Mouse (Mus musculus) forebrain, embryonic 12.5 days (tissue): ENCODE data around the gene Tctex1d2. TPM values are rescaled to one million over a fixed set of nuclear protein-coding genes. Genes with fewer than 3 reads are reported as not detected.

Source experiments
- ATAC-seq: fragments of 200-750 bp; cut with Nextera tagmentation; 2 replicates; pipeline ENCODE4 v1.8.0; 2017; ENCODE audit warnings: moderate TSS enrichment; ENCODE audit not compliant: low FRiP score
- H3K27ac ChIP-seq: fragments of 300-500 bp; sonication (generic); 2 replicates; pipeline ENCODE4 v1.5.1; 2016; ENCODE audit warnings: mild to moderate bottlenecking
- H3K27me3 ChIP-seq: fragments of 300-500 bp; sonication (generic); 2 replicates; pipeline ENCODE4 v1.6.1; 2016; ENCODE audit warnings: mild to moderate bottlenecking
- H3K36me3 ChIP-seq: fragments of 300-500 bp; sonication (generic); replicated peaks from 2 replicates; pipeline ENCODE4 v1.6.1; 2016; ENCODE audit warnings: mild to moderate bottlenecking
- H3K4me1 ChIP-seq: fragments of 300-500 bp; sonication (generic); 2 replicates; pipeline ENCODE4 v1.6.1; 2016
- H3K4me2 ChIP-seq: fragments of 300-500 bp; sonication (generic); 2 replicates; pipeline ENCODE4 v1.6.1; 2016; ENCODE audit warnings: mild to moderate bottlenecking, moderate library complexity
- H3K4me3 ChIP-seq: fragments of 300-500 bp; sonication (generic); replicated peaks from 2 replicates; pipeline ENCODE4 v1.5.1; 2016; ENCODE audit warnings: mild to moderate bottlenecking
- H3K9ac ChIP-seq: fragments of 300-500 bp; sonication (generic); 2 replicates; pipeline ENCODE4 v1.6.1; 2016; ENCODE audit warnings: mild to moderate bottlenecking
- H3K9me3 ChIP-seq: fragments of 300-500 bp; sonication (generic); 2 replicates; pipeline ENCODE4 v1.6.1; 2016
- WGBS: fragments of 180-500 bp; shearing (Covaris S2); methylation state at CpG from one replicate; pipeline ENCODE4 v1.1.7; 2016; 5-methylcytosine and 5-hydroxymethylcytosine counted together
- polyA plus RNA-seq: library from polyadenylated mRNA; unstranded; fragments of >200 nt; fragmentation: Nextera tagmentation; extraction: Ambion mirVana; gene quantifications from 2 replicates; pipeline ENCODE4 v1.2.1, GENCODE M21; 2016

Tctex1d2 gene
- polyA plus RNA-seq, 1 experiment from 2014 or later, result 34.6 TPM

DNA sequence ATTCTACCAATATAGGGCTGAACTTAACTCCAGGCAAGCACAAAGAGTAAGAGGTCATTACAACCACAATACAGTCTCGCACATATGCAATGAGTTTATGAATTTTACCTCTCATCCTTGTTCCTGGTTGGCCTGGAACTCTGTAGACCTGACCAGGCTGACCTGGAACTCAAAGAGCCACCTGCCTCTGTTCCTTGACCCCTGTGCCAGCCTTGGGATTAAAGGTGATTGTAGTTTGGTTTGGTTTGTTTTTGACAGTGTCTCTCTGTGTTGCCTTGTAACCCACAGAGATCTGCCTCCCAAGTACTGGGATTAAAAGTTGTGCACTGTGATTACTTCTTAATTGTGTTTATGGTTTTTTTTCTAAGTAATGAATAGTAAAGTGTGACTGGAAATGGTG lies 37.3 kb downstream of the Tctex1d2 start:
- WGBS, result 93% methylated on average over 1 of the region's 1 CpGs
- no peak for ATAC-seq

DNA sequence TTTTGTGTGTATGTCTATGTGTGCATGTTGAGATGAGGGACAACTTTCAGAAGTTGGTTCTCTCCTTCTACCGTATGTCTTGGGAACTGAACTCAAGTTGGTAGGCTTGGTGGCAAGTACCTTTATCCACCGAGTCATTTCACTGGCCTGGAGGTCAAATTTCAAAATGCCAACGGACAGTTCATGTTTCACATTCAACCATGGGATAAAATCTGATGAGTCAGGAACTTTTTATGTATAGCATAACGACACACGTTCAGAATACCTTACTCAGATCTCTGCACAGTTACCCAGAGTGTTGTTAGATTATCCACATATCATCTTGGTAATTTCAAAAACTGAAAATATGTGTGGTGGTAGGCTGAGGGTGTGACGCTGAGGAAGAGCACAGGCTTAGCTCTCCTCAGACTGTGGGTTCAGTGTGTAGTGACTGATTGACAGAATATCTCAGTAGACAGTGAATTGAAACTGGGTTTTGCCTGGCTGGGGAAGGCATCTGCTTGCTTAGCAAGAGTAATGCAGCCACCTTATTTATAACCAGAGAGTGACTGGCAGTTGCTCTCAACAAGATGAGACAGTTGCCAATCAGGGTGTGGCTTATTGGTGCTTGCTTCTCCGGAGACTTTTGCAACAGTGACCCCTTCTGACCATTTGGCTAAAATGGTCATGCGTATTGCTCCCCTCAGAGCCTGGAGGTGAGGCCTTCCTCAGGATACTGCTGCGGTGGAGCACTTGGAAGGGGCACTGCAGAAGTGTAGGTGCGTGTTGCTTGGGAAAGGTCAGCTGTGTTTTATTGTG lies 38.3 kb downstream of the Tctex1d2 start:
- no peaks in the 10 kb centered on the region for H3K4me1 ChIP-seq
- H3K4me2 ChIP-seq, result no peak overlapping the region
- no peaks in the 10 kb centered on the region for H3K9me3 ChIP-seq
- H3K4me3 ChIP-seq, result no peak overlapping the region
- H3K27me3 ChIP-seq, result no peaks in the 10 kb centered on the region
- H3K36me3 ChIP-seq, result peaks cover 18% of the 10 kb centered on the region
- 70% methylated on average over 10 of the region's 10 CpGs for WGBS
- ATAC-seq, result no peak
- no peak overlapping the region for H3K9ac ChIP-seq
- no peak overlapping the region for H3K27ac ChIP-seq

More for the DNA sequence above, 37.3 kb downstream of the Tctex1d2 start:
- no peak overlapping the region for H3K4me2 ChIP-seq
- no peaks in the 10 kb centered on the region for H3K4me1 ChIP-seq
- no peak overlapping the region for H3K27ac ChIP-seq
- H3K9ac ChIP-seq, result no peak overlapping the region
- no peaks in the 10 kb centered on the region for H3K9me3 ChIP-seq
- no peak overlapping the region for H3K4me3 ChIP-seq
- H3K36me3 ChIP-seq, result peaks cover 26% of the 10 kb centered on the region
- H3K27me3 ChIP-seq, result no peaks in the 10 kb centered on the region

DNA sequence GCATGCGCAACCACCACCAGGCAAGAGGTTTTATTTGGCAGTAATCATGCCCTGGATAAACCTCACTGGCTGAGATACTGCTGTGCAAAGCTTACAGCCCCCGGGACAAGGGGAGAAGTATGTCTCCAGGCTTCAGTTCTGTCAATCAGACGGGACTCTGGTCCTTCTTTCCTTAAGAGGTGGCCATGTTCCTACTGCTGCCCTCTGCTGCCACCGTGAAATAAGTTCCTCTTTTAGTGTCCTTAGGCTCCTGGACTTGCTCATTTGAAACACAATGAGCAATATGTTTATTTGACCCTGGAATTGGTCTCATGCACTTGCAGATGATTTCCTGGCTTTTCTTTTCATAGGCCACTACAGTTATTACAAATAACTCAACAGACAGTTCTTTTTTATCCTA lies 41.0 kb downstream of the Tctex1d2 start:
- WGBS, result 64% methylated on average over 4 of the region's 4 CpGs
- H3K4me3 ChIP-seq, result no peak overlapping the region
- no peak for ATAC-seq
- H3K4me2 ChIP-seq, result no peak overlapping the region
- H3K9me3 ChIP-seq, result no peaks in the 10 kb centered on the region
- peaks cover 21% of the 10 kb centered on the region for H3K36me3 ChIP-seq
- H3K4me1 ChIP-seq, result no peaks in the 10 kb centered on the region
- no peak overlapping the region for H3K9ac ChIP-seq
- no peaks in the 10 kb centered on the region for H3K27me3 ChIP-seq
- H3K27ac ChIP-seq, result no peak overlapping the region

DNA sequence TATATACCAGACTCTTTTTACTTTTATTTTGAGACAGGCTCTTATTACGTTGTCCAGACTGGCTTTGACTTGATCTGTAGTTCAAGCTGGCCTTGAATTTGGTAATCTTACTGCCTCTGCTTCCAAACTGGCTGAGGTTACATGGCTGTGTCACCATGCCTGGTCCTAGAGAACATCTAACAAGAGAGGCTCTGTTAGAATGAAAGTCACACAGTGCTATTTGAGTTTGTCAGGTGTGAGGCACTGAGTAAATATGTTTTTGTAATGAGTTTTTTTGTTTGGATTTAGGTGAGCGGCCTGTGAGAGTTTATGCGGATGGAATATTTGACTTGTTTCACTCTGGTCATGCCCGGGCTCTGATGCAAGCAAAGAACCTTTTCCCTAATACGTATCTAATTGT lies 42.2 kb downstream of the Tctex1d2 start:
- Histone ChIP-seq H3K4me2 (no peak overlapping the region), H3K27me3 (no peaks in the 10 kb centered on the region), H3K27ac (no peak overlapping the region), H3K9me3 (no peaks in the 10 kb centered on the region), H3K9ac (no peak overlapping the region), H3K4me1 (no peaks in the 10 kb centered on the region), H3K4me3 (no peak overlapping the region), H3K36me3 (peaks cover 18% of the 10 kb centered on the region)
- no peak for ATAC-seq
- 93% methylated on average over 5 of the region's 5 CpGs for WGBS

DNA sequence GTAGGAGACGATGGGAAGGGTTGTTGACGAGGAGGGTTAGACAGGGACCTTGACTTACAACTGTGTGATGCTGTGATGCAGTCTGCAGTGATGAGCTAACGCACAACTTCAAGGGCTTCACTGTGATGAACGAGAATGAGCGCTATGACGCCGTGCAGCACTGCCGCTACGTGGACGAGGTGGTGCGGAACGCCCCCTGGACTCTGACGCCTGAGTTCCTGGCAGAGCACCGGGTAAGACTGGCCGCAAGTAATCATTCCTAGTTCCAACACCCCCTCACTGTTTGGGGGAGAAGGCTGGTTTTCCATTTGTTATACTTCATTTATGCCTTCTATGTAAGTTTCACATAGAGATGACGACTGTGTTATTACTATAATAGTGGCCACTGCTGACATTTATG lies 43.4 kb downstream of the Tctex1d2 start:
- Histone ChIP-seq H3K4me2 (no peak overlapping the region), H3K4me1 (no peaks in the 10 kb centered on the region), H3K27me3 (no peaks in the 10 kb centered on the region), H3K36me3 (peaks cover 26% of the 10 kb centered on the region), H3K27ac (no peak overlapping the region), H3K9me3 (no peaks in the 10 kb centered on the region), H3K4me3 (no peak overlapping the region), H3K9ac (no peak overlapping the region)
- 95% methylated on average over 16 of the region's 16 CpGs for WGBS
- no peak for ATAC-seq

DNA sequence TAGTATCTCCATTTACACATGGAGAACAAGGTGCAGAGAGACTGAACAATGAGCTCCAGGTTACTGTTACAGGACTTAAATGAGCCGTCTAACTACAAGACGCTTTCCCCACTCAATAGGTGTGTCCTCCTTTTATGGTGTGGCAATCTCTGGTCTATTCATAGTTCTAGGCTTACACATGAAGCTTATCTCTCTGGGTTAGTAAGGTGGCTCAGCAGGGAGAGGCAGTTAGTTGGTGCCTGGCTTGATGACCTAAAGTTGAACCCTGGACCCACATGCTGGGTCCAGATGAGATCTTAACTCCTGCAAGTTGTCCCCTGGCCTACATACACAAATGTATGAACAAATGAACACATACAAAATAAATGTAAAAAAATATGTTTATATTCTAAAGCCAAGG lies 43.9 kb downstream of the Tctex1d2 start:
- no peaks in the 10 kb centered on the region for H3K9me3 ChIP-seq
- WGBS, result 89% methylated on average over 2 of the region's 2 CpGs
- ATAC-seq, result no peak
- H3K4me3 ChIP-seq, result no peak overlapping the region
- no peaks in the 10 kb centered on the region for H3K27me3 ChIP-seq
- H3K4me1 ChIP-seq, result no peaks in the 10 kb centered on the region
- no peak overlapping the region for H3K9ac ChIP-seq
- no peak overlapping the region for H3K4me2 ChIP-seq
- no peak overlapping the region for H3K27ac ChIP-seq
- H3K36me3 ChIP-seq, result peaks cover 26% of the 10 kb centered on the region

DNA sequence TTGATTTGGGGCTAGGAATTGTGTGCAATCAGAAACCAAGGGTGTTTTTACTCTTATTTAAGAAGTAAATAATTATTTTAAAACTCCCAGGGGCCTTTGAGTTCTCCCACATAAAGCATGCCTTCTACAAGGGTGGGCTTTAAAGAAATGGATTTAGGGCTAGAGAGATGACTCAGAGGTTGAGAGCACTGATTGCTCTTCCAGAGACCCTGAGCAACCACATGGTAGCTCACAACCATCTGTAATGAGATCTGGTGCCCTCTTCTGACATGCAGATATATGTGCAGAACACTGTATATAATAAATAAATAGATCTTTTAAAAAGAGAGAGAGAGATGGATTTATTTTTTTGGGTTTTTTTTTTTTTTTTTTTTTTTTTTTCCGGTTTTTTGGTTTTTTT lies 45.4 kb downstream of the Tctex1d2 start:
- ATAC-seq, result no peak
- H3K36me3 ChIP-seq, result peaks cover 28% of the 10 kb centered on the region

DNA sequence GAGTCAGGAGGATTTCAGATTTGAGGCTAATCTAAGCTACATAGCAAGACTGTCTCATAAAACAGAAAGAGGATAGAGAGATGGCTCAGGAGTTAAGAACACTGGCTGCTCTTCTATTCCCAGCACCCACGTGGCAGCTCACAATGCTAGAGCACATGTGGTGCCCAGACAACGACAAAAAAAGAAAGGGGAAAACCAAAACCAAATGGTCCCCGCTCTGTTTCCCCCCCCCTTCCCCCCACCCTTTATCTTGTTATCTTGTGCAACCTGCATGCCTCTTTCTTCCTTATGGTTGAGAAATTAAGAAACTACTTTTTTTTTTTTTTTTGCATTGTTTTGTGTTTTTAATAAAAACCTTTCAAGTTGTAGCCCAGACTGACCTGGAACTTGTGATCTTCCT lies 49.0 kb downstream of the Tctex1d2 start:
- ATAC-seq, result no peak
- H3K9me3 ChIP-seq, result no peaks in the 10 kb centered on the region
- H3K36me3 ChIP-seq, result peaks cover 54% of the 10 kb centered on the region
- H3K27ac ChIP-seq, result no peak overlapping the region
- no peaks in the 10 kb centered on the region for H3K27me3 ChIP-seq
- H3K9ac ChIP-seq, result no peak overlapping the region
- no peak overlapping the region for H3K4me3 ChIP-seq
- 83% methylated on average over 3 of the region's 3 CpGs for WGBS
- H3K4me1 ChIP-seq, result no peaks in the 10 kb centered on the region
- no peak overlapping the region for H3K4me2 ChIP-seq

More for the DNA sequence above, 45.4 kb downstream of the Tctex1d2 start:
- 0% methylated on average over 1 of the region's 1 CpGs for WGBS
- no peak overlapping the region for H3K9ac ChIP-seq
- H3K27me3 ChIP-seq, result no peaks in the 10 kb centered on the region
- no peak overlapping the region for H3K4me3 ChIP-seq
- H3K4me2 ChIP-seq, result no peak overlapping the region
- no peaks in the 10 kb centered on the region for H3K9me3 ChIP-seq
- no peak overlapping the region for H3K27ac ChIP-seq
- H3K4me1 ChIP-seq, result no peaks in the 10 kb centered on the region

DNA sequence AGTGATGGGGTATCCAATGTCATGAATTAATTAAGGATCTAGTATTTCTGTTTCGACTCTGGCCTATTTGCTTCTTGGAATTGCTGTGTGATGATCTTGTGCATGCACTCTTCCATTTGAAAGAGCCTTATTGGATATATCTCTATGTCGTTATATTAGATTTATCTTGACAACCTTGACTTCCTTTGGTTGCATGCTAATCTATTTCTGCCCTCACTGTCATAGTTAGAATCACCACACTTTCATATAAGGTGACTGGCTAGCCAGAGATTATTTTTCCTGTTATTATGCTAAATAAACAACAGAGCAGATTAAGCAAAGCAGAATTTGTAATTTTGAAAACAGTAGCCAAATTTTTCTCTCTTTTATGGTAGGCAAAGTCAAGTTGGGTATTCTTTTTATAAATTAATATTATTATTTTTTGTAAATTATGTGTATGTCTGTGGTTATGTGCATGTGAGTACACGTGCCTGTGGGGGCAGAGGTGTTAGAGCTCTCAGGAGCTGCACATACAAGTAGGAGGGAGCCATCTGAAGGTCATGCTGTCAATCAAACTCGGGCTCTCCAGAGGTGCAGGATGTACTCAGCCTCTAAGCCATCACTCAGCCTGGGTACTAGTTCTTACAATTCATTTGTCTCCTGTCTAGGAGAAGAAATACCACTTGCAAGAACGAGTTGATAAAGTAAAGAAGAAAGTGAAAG lies 50.1 kb downstream of the Tctex1d2 start:
- Histone ChIP-seq H3K27ac (no peak overlapping the region), H3K9ac (no peak overlapping the region), H3K4me2 (no peak overlapping the region), H3K27me3 (no peaks in the 10 kb centered on the region), H3K9me3 (no peaks in the 10 kb centered on the region), H3K4me3 (no peak overlapping the region), H3K36me3 (peaks cover 50% of the 10 kb centered on the region), H3K4me1 (no peaks in the 10 kb centered on the region)
- 83% methylated on average over 5 of the region's 5 CpGs for WGBS
- ATAC-seq, result no peak

DNA sequence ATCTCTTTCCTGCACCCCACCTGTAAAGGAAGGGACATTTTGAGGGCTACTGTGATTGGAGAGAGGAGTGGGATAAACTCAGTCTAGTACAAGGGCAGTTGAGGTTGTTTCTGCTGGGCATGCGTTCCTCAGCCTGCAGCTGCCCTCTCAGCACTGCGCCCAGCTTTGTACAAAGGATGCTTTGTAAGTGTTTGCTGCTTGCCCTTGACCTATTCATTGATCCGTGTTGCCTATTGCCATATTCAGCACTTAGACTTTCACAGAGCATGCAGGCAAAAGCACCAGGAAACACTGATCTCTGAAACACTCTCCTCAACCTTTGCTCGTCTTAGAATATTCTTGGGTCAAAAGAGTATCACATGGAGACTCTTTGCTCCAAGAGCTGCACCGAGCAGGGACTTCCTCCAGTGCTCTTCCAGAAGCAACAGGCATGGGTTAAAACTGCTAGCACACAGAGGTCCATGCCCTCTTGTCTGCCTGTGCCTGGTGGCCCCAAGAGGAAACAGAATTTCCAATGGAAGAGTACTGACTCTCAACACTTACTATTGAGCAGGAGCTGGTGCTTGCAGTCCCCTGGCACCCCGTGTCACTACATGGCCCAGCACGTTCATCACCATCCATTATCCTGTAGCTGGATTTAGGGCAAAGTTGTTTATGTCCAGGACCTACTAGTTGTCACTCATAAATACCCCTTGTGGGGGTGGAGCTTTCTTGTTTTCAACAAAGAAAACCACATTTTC lies 52.9 kb downstream of the Tctex1d2 start:
- no peaks in the 10 kb centered on the region for H3K27me3 ChIP-seq
- no peaks in the 10 kb centered on the region for H3K4me1 ChIP-seq
- no peak overlapping the region for H3K4me2 ChIP-seq
- peaks cover 38% of the 10 kb centered on the region for H3K36me3 ChIP-seq
- H3K27ac ChIP-seq, result no peak overlapping the region
- no peak overlapping the region for H3K9ac ChIP-seq
- 69% methylated on average over 7 of the region's 7 CpGs for WGBS
- no peak overlapping the region for H3K4me3 ChIP-seq
- H3K9me3 ChIP-seq, result no peaks in the 10 kb centered on the region
- ATAC-seq, result no peak

DNA sequence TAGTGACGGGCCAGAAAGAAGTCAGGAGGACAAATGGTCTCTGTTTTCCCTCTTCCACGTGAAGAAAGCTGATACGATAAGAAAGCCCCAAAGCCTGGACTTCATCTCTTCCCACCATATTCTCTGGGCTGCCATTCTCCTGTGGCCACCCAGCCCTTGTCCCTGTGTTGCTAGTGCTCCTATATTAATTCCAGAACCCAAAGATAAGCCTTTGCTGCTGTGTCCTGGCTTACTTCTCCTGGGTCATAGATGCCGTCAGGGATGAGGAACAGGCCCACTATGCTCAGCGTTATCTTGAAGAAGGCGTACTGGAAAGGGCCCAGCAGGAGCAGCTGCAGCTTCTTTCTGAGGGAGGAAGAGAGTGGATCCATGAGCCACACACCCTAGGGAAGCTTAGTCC lies 57.8 kb downstream of the Tctex1d2 start:
- H3K4me2 ChIP-seq, result no peak overlapping the region
- no peaks in the 10 kb centered on the region for H3K27me3 ChIP-seq
- H3K4me3 ChIP-seq, result no peak overlapping the region
- 93% methylated on average over 6 of the region's 6 CpGs for WGBS
- H3K36me3 ChIP-seq, result peaks cover 11% of the 10 kb centered on the region; the same call in 1 of the 2 replicates
- H3K4me1 ChIP-seq, result no peaks in the 10 kb centered on the region
- H3K9me3 ChIP-seq, result no peaks in the 10 kb centered on the region
- no peak for ATAC-seq
- H3K27ac ChIP-seq, result no peak overlapping the region
- H3K9ac ChIP-seq, result no peak overlapping the region
